Mouse (Mus musculus): ENCODE results near the gene Wnt3a. TPM values are rescaled to one million over a fixed set of nuclear protein-coding genes. Genes with fewer than 3 reads are reported as not detected.

The Wnt3a gene
- polyA plus RNA-seq, 1 experiment from 2014 or later: 0.35 TPM

- no peak for ATAC-seq (ENCODE audit: low FRiP score)
- Histone ChIP-seq H3K9me3 (replicated peaks) (no peaks in the 10 kb centered on the region), H3K36me3 (no peaks in the 10 kb centered on the region), H3K4me1 (peaks cover 15% of the 10 kb centered on the region), H3K4me3 (replicated peaks) (no peak overlapping the region), H3K4me2 (no peak overlapping the region), H3K27me3 (replicated peaks) (peaks cover 19% of the 10 kb centered on the region), H3K9ac (replicated peaks) (no peak overlapping the region), H3K27ac (replicated peaks) (no peak overlapping the region)
- 89% methylated on average over 10 of the region's 10 CpGs for WGBS
Observed at GRCm38 (mm10) chr11:59260706-59261493, 29.7 kb downstream of the Wnt3a start.

DNA sequence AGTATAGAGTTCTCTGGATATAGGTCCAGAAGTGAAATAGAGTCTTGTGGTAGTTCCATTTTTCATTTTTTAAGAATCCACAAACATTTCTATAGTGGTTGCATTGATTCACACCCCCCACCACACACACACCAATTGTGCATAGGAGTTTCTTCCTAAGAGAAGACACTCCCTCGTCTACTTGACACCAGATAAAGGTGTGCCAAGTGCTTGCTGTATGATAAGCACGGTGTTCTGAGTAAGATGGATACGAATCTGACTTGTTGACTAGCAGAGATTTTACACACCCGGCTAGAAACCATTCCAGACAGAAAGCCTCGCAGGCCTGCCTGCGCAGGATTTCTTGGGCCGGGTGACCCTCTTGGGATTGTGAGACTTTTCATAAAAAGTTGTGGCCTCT, 30.9 kb downstream of the Wnt3a start:
- Histone ChIP-seq H3K4me3 (replicated peaks) (no peak overlapping the region), H3K4me1 (peaks cover 13% of the 10 kb centered on the region), H3K27me3 (replicated peaks) (peaks cover 8% of the 10 kb centered on the region), H3K4me2 (no peak overlapping the region), H3K27ac (replicated peaks) (no peak overlapping the region), H3K9me3 (replicated peaks) (no peaks in the 10 kb centered on the region), H3K36me3 (no peaks in the 10 kb centered on the region), H3K9ac (replicated peaks) (no peak overlapping the region)
- WGBS: 93% methylated on average over 7 of the region's 7 CpGs
- ATAC-seq (ENCODE audit: low FRiP score): no peak

- H3K4me1 ChIP-seq: no peaks in the 10 kb centered on the region
- no peak overlapping the region for H3K4me2 ChIP-seq
- H3K27ac ChIP-seq (replicated peaks): no peak overlapping the region
- no peak for ATAC-seq (ENCODE audit: low FRiP score)
- no peak overlapping the region for H3K4me3 ChIP-seq (replicated peaks)
- WGBS: 81% methylated on average over 10 of the region's 10 CpGs
- no peaks in the 10 kb centered on the region for H3K36me3 ChIP-seq
- H3K9me3 ChIP-seq (replicated peaks): no peaks in the 10 kb centered on the region
- H3K9ac ChIP-seq (replicated peaks): no peak overlapping the region
- H3K27me3 ChIP-seq (replicated peaks): no peaks in the 10 kb centered on the region
Observed at GRCm38 (mm10) chr11:59248101-59248500, 42.5 kb downstream of the Wnt3a start.

GRCm38 (mm10) chr11:59243856-59244255, 46.7 kb downstream of the Wnt3a start:
- Histone ChIP-seq H3K4me1 (peaks cover 6% of the 10 kb centered on the region), H3K4me3 (replicated peaks) (no peak overlapping the region), H3K36me3 (no peaks in the 10 kb centered on the region), H3K9ac (replicated peaks) (no peak overlapping the region), H3K27ac (replicated peaks) (no peak overlapping the region), H3K9me3 (replicated peaks) (no peaks in the 10 kb centered on the region), H3K27me3 (replicated peaks) (0 out of 2 replicates have a peak, but pooled peaks cover 3% of the 10 kb centered on the region), H3K4me2 (no peak overlapping the region)
- 17% methylated on average over 6 of the region's 6 CpGs for WGBS
- ATAC-seq (ENCODE audit: low FRiP score): no peak

- Histone ChIP-seq H3K9me3 (replicated peaks) (no peaks in the 10 kb centered on the region), H3K4me2 (no peak overlapping the region), H3K4me1 (peaks cover 14% of the 10 kb centered on the region), H3K4me3 (replicated peaks) (no peak overlapping the region), H3K9ac (replicated peaks) (no peak overlapping the region), H3K36me3 (no peaks in the 10 kb centered on the region), H3K27ac (replicated peaks) (no peak overlapping the region), H3K27me3 (replicated peaks) (0 out of 2 replicates have a peak, but pooled peaks cover 3% of the 10 kb centered on the region)
- 34% methylated on average over 3 of the region's 3 CpGs for WGBS
- ATAC-seq (ENCODE audit: low FRiP score): no peak
Observed at GRCm38 (mm10) chr11:59241841-59242240, 48.7 kb downstream of the Wnt3a start.

GRCm38 (mm10) chr11:59239796-59240195, 50.8 kb downstream of the Wnt3a start:
- H3K27ac ChIP-seq (replicated peaks): no peak overlapping the region
- 80% methylated on average over 4 of the region's 4 CpGs for WGBS
- no peaks in the 10 kb centered on the region for H3K9me3 ChIP-seq (replicated peaks)
- H3K9ac ChIP-seq (replicated peaks): no peak overlapping the region
- 0 out of 2 replicates have a peak, but pooled peaks cover 3% of the 10 kb centered on the region for H3K27me3 ChIP-seq (replicated peaks)
- no peak overlapping the region for H3K4me2 ChIP-seq
- H3K36me3 ChIP-seq: no peaks in the 10 kb centered on the region
- H3K4me3 ChIP-seq (replicated peaks): no peak overlapping the region
- ATAC-seq (ENCODE audit: low FRiP score): no peak
- peaks cover 14% of the 10 kb centered on the region for H3K4me1 ChIP-seq

GRCm38 (mm10) chr11:59239428-59239785, 51.1 kb downstream of the Wnt3a start:
- 65% methylated on average over 4 of the region's 4 CpGs for WGBS
- Histone ChIP-seq H3K4me1 (peaks cover 14% of the 10 kb centered on the region), H3K9me3 (replicated peaks) (no peaks in the 10 kb centered on the region), H3K4me2 (no peak overlapping the region), H3K27me3 (replicated peaks) (0 out of 2 replicates have a peak, but pooled peaks cover 3% of the 10 kb centered on the region), H3K9ac (replicated peaks) (no peak overlapping the region), H3K27ac (replicated peaks) (no peak overlapping the region), H3K36me3 (no peaks in the 10 kb centered on the region), H3K4me3 (replicated peaks) (no peak overlapping the region)
- ATAC-seq (ENCODE audit: low FRiP score): 0 out of 2 replicates have a peak, but pooled peaks have one; percentile 3

GRCm38 (mm10) chr11:59238525-59239427, 51.8 kb downstream of the Wnt3a start:
- H3K4me2 ChIP-seq: peak overlapping the region; percentile 23; the same call in 1 of the 2 replicates
- ATAC-seq (ENCODE audit: low FRiP score): peak; percentile 55
- no peak overlapping the region for H3K9ac ChIP-seq (replicated peaks)
- H3K27me3 ChIP-seq (replicated peaks): 0 out of 2 replicates have a peak, but pooled peaks cover 3% of the 10 kb centered on the region
- 4% methylated on average over 14 of the region's 15 CpGs for WGBS
- H3K36me3 ChIP-seq: no peaks in the 10 kb centered on the region
- no peak overlapping the region for H3K4me3 ChIP-seq (replicated peaks)
- H3K27ac ChIP-seq (replicated peaks): no peak overlapping the region
- no peaks in the 10 kb centered on the region for H3K9me3 ChIP-seq (replicated peaks)
- peaks cover 14% of the 10 kb centered on the region for H3K4me1 ChIP-seq

GRCm38 (mm10) chr11:59232797-59233196, 57.8 kb downstream of the Wnt3a start:
- H3K4me3 ChIP-seq (replicated peaks): no peak overlapping the region
- no peak for ATAC-seq (ENCODE audit: low FRiP score)
- H3K4me2 ChIP-seq: no peak overlapping the region
- no peak overlapping the region for H3K9ac ChIP-seq (replicated peaks)
- no peak overlapping the region for H3K27ac ChIP-seq (replicated peaks)
- H3K27me3 ChIP-seq (replicated peaks): no peaks in the 10 kb centered on the region
- peaks cover 17% of the 10 kb centered on the region for H3K4me1 ChIP-seq
- WGBS: 70% methylated on average over 2 of the region's 2 CpGs
- H3K36me3 ChIP-seq: no peaks in the 10 kb centered on the region
- no peaks in the 10 kb centered on the region for H3K9me3 ChIP-seq (replicated peaks)

DNA sequence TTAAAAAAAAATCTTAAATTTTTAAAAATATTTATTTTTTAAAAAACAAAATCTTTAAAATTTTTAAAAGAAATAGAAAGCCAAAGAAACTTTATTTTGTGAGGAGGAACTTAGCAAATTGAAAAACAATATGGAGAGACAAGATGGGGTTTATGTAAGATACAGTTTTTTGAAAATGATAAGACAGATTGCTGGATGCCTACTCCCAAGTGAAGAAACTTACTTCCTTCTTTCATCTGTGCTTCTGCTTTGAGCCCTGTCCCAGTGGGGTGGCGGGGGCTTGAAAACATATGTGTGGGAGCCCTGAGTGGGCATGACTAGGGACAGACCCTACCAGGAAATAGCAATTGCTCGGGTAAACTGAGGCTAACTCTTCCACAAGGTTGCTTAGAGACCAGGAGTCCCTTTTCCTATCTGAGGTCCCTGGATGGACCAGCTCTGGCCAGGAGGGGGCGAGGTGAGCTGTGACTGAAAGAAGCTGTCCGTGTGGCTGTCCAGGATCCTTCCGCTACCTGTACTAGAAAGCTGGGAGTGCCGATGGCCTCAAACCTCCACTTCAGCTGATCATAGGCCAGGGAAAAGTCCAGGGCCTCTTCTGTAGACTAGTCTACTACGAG, 60.3 kb downstream of the Wnt3a start:
- no peak for ATAC-seq (ENCODE audit: low FRiP score)
- 12% methylated on average over 7 of the region's 7 CpGs for WGBS

GRCm38 (mm10) chr11:59228122-59228953, 62.2 kb downstream of the Wnt3a start, which contains the start of gene Arf1:
Gene Arf1, minus strand, starts transcription at chr11:59228270.
- H3K4me3 ChIP-seq (replicated peaks): peak within 1 kb of the TSS; percentile 83
- peak; percentile 95 for ATAC-seq (ENCODE audit: low FRiP score)
- peak within 1 kb of the TSS; percentile 94 for H3K27ac ChIP-seq (replicated peaks)
- peak within 1 kb of the TSS; percentile 98 for H3K9ac ChIP-seq (replicated peaks)
- H3K27me3 ChIP-seq (replicated peaks): no peaks in the 10 kb centered on the region
- no peaks in the 10 kb centered on the region for H3K36me3 ChIP-seq
- H3K4me1 ChIP-seq: peaks cover 49% of the 10 kb centered on the region
- H3K4me2 ChIP-seq: peak within 1 kb of the TSS; percentile 89
- WGBS: 5% methylated on average over 51 of the region's 59 CpGs
- no peaks in the 10 kb centered on the region for H3K9me3 ChIP-seq (replicated peaks)

More for the DNA sequence above, 60.3 kb downstream of the Wnt3a start:
- no peak overlapping the region; the same call in 1 of the 2 replicates for H3K4me2 ChIP-seq
- H3K4me1 ChIP-seq: peaks cover 31% of the 10 kb centered on the region
- H3K9me3 ChIP-seq (replicated peaks): no peaks in the 10 kb centered on the region
- no peaks in the 10 kb centered on the region for H3K27me3 ChIP-seq (replicated peaks)
- H3K9ac ChIP-seq (replicated peaks): no peak overlapping the region
- no peak overlapping the region for H3K4me3 ChIP-seq (replicated peaks)
- no peak overlapping the region for H3K27ac ChIP-seq (replicated peaks)
- no peaks in the 10 kb centered on the region for H3K36me3 ChIP-seq
